Mouse (Mus musculus): ENCODE data around the gene Gm3047. TPM values are rescaled to one million over a fixed set of nuclear protein-coding genes. Genes with fewer than 3 reads are reported as not detected.
"Not testable (repeated sequence)": the region's sequence is repeated elsewhere in the genome, so short reads cannot be mapped to it uniquely, and the experiment has no call there.

The Gm3047 gene
- not detected in 2 replicates for polyA plus RNA-seq (2012; rRNA removed)

DNA sequence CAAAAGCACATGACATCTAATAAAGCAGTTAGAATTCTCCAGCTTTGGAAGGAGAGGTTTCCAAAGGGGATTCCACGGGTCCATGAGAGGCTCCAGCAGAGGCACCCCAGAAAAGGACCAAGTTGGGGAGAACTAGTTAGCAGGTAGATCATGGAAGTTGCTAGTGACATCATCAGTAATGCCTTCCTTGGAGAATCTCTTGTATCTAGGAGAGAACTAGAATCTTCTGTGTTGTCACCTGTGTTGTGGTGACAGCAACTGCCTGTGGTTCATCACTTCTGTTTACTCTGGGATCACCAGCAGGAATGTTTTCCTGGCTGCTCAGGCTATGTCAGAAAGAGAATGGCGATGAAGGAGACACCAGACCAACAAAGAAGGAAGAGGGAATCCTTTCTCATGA is at the start of gene Gm3047:
Gm3047 (plus strand) TSS at position 301 of the 400 bp plus-strand sequence.
- not testable (repeated sequence) for DNase-seq (ENCODE audit: low read depth in 1 of 2, low spot score in 2 of 2); H3K27ac ChIP-seq (ENCODE audit: insufficient read depth, low read length); H3K4me3 ChIP-seq (ENCODE audit: extremely low read depth, insufficient read depth, insufficient read length); H3K36me3 ChIP-seq (ENCODE audit: control insufficient read depth, insufficient read depth, low read length); H3K27me3 ChIP-seq (ENCODE audit: control insufficient read depth, insufficient read depth, low read length); H3K4me1 ChIP-seq (ENCODE audit: control insufficient read depth, insufficient read depth, insufficient read length)
- no CpG with 5 or more reads among the region's 2 CpGs for WGBS

Other genes with a start within 250 kb of the Gm3047 start
- gene Gm3149, start 238.1 kb upstream of the Gm3047 start, polyA plus RNA-seq (2012; rRNA removed): not detected in 2 replicates
- not detected in 2 replicates for gene 2610042L04Rik, start 220.6 kb upstream of the Gm3047 start, polyA plus RNA-seq (2012; rRNA removed)
- not detected in 2 replicates for gene Gm3159, start 157.9 kb upstream of the Gm3047 start, polyA plus RNA-seq (2012; rRNA removed)
- gene Gm3164, start 140.0 kb upstream of the Gm3047 start, polyA plus RNA-seq (2012; rRNA removed): 0.05 TPM in 1 of 2 replicates, not detected in the other
- not detected in 2 replicates for gene Gm3173, start 124.4 kb upstream of the Gm3047 start, polyA plus RNA-seq (2012; rRNA removed)
- not detected in 2 replicates for gene Gm3182, start 73.7 kb upstream of the Gm3047 start, polyA plus RNA-seq (2012; rRNA removed)
- not detected in 2 replicates for gene Gm8159, start 76.9 kb downstream of the Gm3047 start, polyA plus RNA-seq (2012; rRNA removed)
- gene Gm3239, start 108.8 kb downstream of the Gm3047 start, polyA plus RNA-seq (2012; rRNA removed): not detected in 2 replicates
- gene Gm7876, start 153.8 kb downstream of the Gm3047 start, polyA plus RNA-seq (2012; rRNA removed): not detected in 2 replicates
- gene Gm3252, start 171.4 kb downstream of the Gm3047 start, polyA plus RNA-seq (2012; rRNA removed): 0.11 TPM in 1 of 2 replicates, not detected in the other
- not detected in 2 replicates for gene Gm9602, start 220.9 kb downstream of the Gm3047 start, polyA plus RNA-seq (2012; rRNA removed)

Measured in spleen, adult 2 months (tissue).